Mouse (Mus musculus) hindlimb bud, embryonic 11.5 days (tissue): ENCODE measurements around the gene Acot9.

Experiments used
- DNase-seq: peaks from one replicate; pipeline ENCODE4 v3.0.0-alpha.2; 2012; ENCODE audit warnings: low read depth, low spot score; ENCODE audit errors: extremely low spot score

Gene Acot9

GRCm38 (mm10) chrX:155262235-155262914, at the start of gene Acot9:
Gene Acot9, plus strand, starts transcription at chrX:155262443.
- DNase-seq: peak; percentile 10

- no peak for DNase-seq
Measured at GRCm38 (mm10) chrX:155214291-155215136, 47.7 kb upstream of the Acot9 start.

- no peak for DNase-seq
Measured at GRCm38 (mm10) chrX:155215501-155216248, 46.6 kb upstream of the Acot9 start.

- DNase-seq: peak; percentile 24
Measured at GRCm38 (mm10) chrX:155216271-155216670, 46.0 kb upstream of the Acot9 start, which contains the start of gene Sat1. Gene Sat1, minus strand, starts transcription at chrX:155216449.

- no peak for DNase-seq
Measured at GRCm38 (mm10) chrX:155218277-155218676, 44.0 kb upstream of the Acot9 start.

GRCm38 (mm10) chrX:155256856-155257255, 5.4 kb upstream of the Acot9 start:
- no peak for DNase-seq

GRCm38 (mm10) chrX:155262915-155263252, 641 bp downstream of the Acot9 start:
- DNase-seq: no peak

- DNase-seq: no peak
Measured at GRCm38 (mm10) chrX:155278483-155278882, 16.2 kb downstream of the Acot9 start.

GRCm38 (mm10) chrX:155280427-155281044, 18.3 kb downstream of the Acot9 start:
- DNase-seq: no peak

GRCm38 (mm10) chrX:155306390-155306789, 44.1 kb downstream of the Acot9 start:
- DNase-seq: no peak

- peak; percentile 35 for DNase-seq
Measured at GRCm38 (mm10) chrX:155318005-155318404, 55.8 kb downstream of the Acot9 start.

GRCm38 (mm10) chrX:155337567-155337904, 75.3 kb downstream of the Acot9 start:
- no peak for DNase-seq

GRCm38 (mm10) chrX:155337905-155338721, 75.9 kb downstream of the Acot9 start:
- DNase-seq: peak; percentile 33

GRCm38 (mm10) chrX:155340654-155341053, 78.4 kb downstream of the Acot9 start, which contains the start of gene Prdx4:
Gene Prdx4, minus strand, starts transcription at chrX:155340754.
- DNase-seq: no peak

- DNase-seq: no peak
Measured at GRCm38 (mm10) chrX:155346249-155346648, 84.0 kb downstream of the Acot9 start.
